9 mouse cellular contexts compared by ENCODE assay signal in genomic region chr7:31109091-31109490, GRCm38 (mm10). TPM values are rescaled to one million over a fixed set of nuclear protein-coding genes. Genes with fewer than 3 reads are reported as not detected.
DNase-seq lines count a peak whose midpoint lies in the region; ATAC-seq and TF ChIP-seq lines count a peak whose summit lies in the region.
"Had no signal": no experiment of that assay in that cellular context is flagged by ENCODE, and none has a peak within 500 bp of the region (broad histone marks: within the 10 kb centered on the region; RNA-seq: fewer than 3 reads in every experiment).

No protein-coding gene starts in this region.

- peaks cover 36% of the 10 kb centered on the region for H3K4me1 ChIP-seq in liver, adult 2 months (ENCODE audit: control insufficient read depth, insufficient read depth, low read length)
- H3K4me1 ChIP-seq in liver, embryonic 11.5 days (replicated peaks; ENCODE audit: control insufficient read depth, insufficient read depth, low read length): peaks cover 24% of the 10 kb centered on the region

- no peak for TF ChIP-seq CTCF in liver, adult 2 months (IDR thresholded peaks at IDR 0.05; ENCODE audit: low read depth, low read length)

- H3K4me2 ChIP-seq in liver, embryonic 11.5 days: no peak overlapping the region

- WGBS in liver, adult 2 months: 32% methylated on average over 7 of the region's 7 CpGs
- 50% methylated on average over 6 of the region's 7 CpGs for WGBS in liver, embryonic 11.5 days

- H3K9me3 ChIP-seq in liver, embryonic 11.5 days (ENCODE audit: control insufficient read depth, low read length): no peaks in the 10 kb centered on the region

- peaks cover 13% of the 10 kb centered on the region for H3K79me2 ChIP-seq in liver, adult 2 months (ENCODE audit: control insufficient read depth, insufficient read depth, low read length)

- TF ChIP-seq POLR2A in liver, adult 2 months (IDR thresholded peaks at IDR 0.05; ENCODE audit: extremely low read depth, insufficient read depth, low read length): no peak

- no peak overlapping the region for H3K4me3 ChIP-seq in liver, adult 2 months (ENCODE audit: insufficient read depth, low read depth, low read length)
- no peak overlapping the region for H3K4me3 ChIP-seq in liver, embryonic 11.5 days (ENCODE audit: low read depth, low read length)

- H3K36me3 ChIP-seq in liver, adult 2 months (ENCODE audit: control insufficient read depth, insufficient read depth, low read length): peaks cover 24% of the 10 kb centered on the region
- H3K36me3 ChIP-seq in liver, embryonic 11.5 days (ENCODE audit: control insufficient read depth, insufficient read depth, low read length): no peaks in the 10 kb centered on the region; the same call in 1 of the 2 replicates

- ATAC-seq in liver, embryonic 11.5 days (replicated peaks; ENCODE audit: low FRiP score): no peak
- peak; percentile 16; the same call in 1 of the 2 replicates for ATAC-seq in megakaryocyte progenitor cell, adult 5-6 weeks (replicated peaks; ENCODE audit: poor library complexity)

- no peaks in the 10 kb centered on the region for H3K27me3 ChIP-seq in liver, adult 2 months (ENCODE audit: control insufficient read depth, insufficient read depth, low read length)
- no peaks in the 10 kb centered on the region for H3K27me3 ChIP-seq in liver, embryonic 11.5 days (replicated peaks; ENCODE audit: control insufficient read depth, insufficient read depth, low read length)

- peak; percentile 74 for DNase-seq in adrenal gland, postnatal 10 days
- no peak for DNase-seq in adrenal gland, adult 18-20 months (ENCODE audit: low spot score in 2 of 2)
- peak; percentile 81 for DNase-seq in liver, adult 2 months (ENCODE audit: extremely low read depth, low read depth, low spot score)
- no peak for DNase-seq in liver, embryonic 11.5 days (ENCODE audit: low spot score)
- DNase-seq in kidney, adult 8-10 months: peak; percentile 77 to 81
- no peak for DNase-seq in thymus, postnatal 36 days
- no peak for DNase-seq in layer of hippocampus, postnatal 36 days
- DNase-seq: thymus, adult 2 months had no signal

- peak overlapping the region; percentile 84 for H3K27ac ChIP-seq in liver, adult 2 months (replicated peaks; ENCODE audit: insufficient read depth, low read depth, low read length)
- no peak overlapping the region for H3K27ac ChIP-seq in liver, embryonic 11.5 days (ENCODE audit: low read depth, low read length)

- H3K9ac ChIP-seq in liver, adult 2 months (ENCODE audit: low read depth, low read length): peak overlapping the region; percentile 13
- H3K9ac ChIP-seq in liver, embryonic 11.5 days (ENCODE audit: low read depth, low read length): no peak overlapping the region

RNA-seq across cellular contexts. Expression of gene Hpn, which starts 6.0 kb away (rescaled TPM):
- total RNA-seq in adrenal gland, postnatal 10 days (2021): 10 to 100 TPM; 25.1 to 65.2 TPM
- 1 to 10 TPM; 1.2 to 1.4 TPM for total RNA-seq in adrenal gland, adult 18-20 months (2021)
- 282 and 327 TPM in 2 replicates for total RNA-seq in liver, adult 2 months (2014; rRNA removed)
- polyA plus RNA-seq in liver, adult 2 months (2012; rRNA removed): 883 and 920 TPM in 2 replicates
- polyA plus RNA-seq in liver, embryonic 11.5 days (2014; fragmentation: Nextera tagmentation; extraction: Ambion mirVana): 36.6 and 38.3 TPM in 2 replicates
- 6.9 and 8.7 TPM in 2 replicates for total RNA-seq in megakaryocyte progenitor cell, adult 5-6 weeks (2015)
- 1.1 and 4.9 TPM in 2 replicates for total RNA-seq in megakaryocyte progenitor cell, adult 5-6 weeks (2017)
- total RNA-seq in layer of hippocampus, postnatal 36 days (2021): 1 to 10 TPM; 4.6 to 6.8 TPM

RNA-seq across cellular contexts. Expression of gene Scn1b, which starts 17.7 kb away (rescaled TPM):
- total RNA-seq in adrenal gland, postnatal 10 days (2021): 10 to 100 TPM; 15.7 to 39.2 TPM
- 10 to 100 TPM; 13.5 to 24.9 TPM for total RNA-seq in adrenal gland, adult 18-20 months (2021)
- 2.4 and 3.5 TPM in 2 replicates for total RNA-seq in liver, adult 2 months (2014; rRNA removed)
- polyA plus RNA-seq in liver, adult 2 months (2012; rRNA removed): 4.4 and 7.1 TPM in 2 replicates
- polyA plus RNA-seq in liver, embryonic 11.5 days (2014; fragmentation: Nextera tagmentation; extraction: Ambion mirVana): 0.57 and 1.0 TPM in 2 replicates
- not detected in 2 replicates for total RNA-seq in megakaryocyte progenitor cell, adult 5-6 weeks (2015)
- total RNA-seq in megakaryocyte progenitor cell, adult 5-6 weeks (2017): 0.17 and 0.37 TPM in 2 replicates
- 100 to 1,000 TPM; 548 to 620 TPM for total RNA-seq in layer of hippocampus, postnatal 36 days (2021)

RNA-seq across cellular contexts. Expression of gene Fxyd3, which starts 32.6 kb away (rescaled TPM):
- total RNA-seq in adrenal gland, postnatal 10 days (2021): 1 to 10 TPM; 4.0 to 5.6 TPM
- 1 to 10 TPM; 1.4 to 4.4 TPM for total RNA-seq in adrenal gland, adult 18-20 months (2021)
- total RNA-seq in liver, adult 2 months (2014; rRNA removed): 0.27 and 0.46 TPM in 2 replicates
- 0.50 and 0.83 TPM in 2 replicates for polyA plus RNA-seq in liver, adult 2 months (2012; rRNA removed)
- polyA plus RNA-seq in liver, embryonic 11.5 days (2014; fragmentation: Nextera tagmentation; extraction: Ambion mirVana): 1.2 and 1.7 TPM in 2 replicates
- total RNA-seq in megakaryocyte progenitor cell, adult 5-6 weeks (2015): not detected in 2 replicates
- total RNA-seq in megakaryocyte progenitor cell, adult 5-6 weeks (2017): not detected in 2 replicates
- not detected for total RNA-seq in layer of hippocampus, postnatal 36 days (2021)

RNA-seq across cellular contexts. Expression of gene Gramd1a, which starts 46.6 kb away (rescaled TPM):
- total RNA-seq in adrenal gland, postnatal 10 days (2021): 10 to 100 TPM; 39.4 to 60.0 TPM
- 10 to 100 TPM; 41.9 to 51.7 TPM for total RNA-seq in adrenal gland, adult 18-20 months (2021)
- 5.1 and 6.6 TPM in 2 replicates for total RNA-seq in liver, adult 2 months (2014; rRNA removed)
- polyA plus RNA-seq in liver, adult 2 months (2012; rRNA removed): 17.0 and 33.0 TPM in 2 replicates
- polyA plus RNA-seq in liver, embryonic 11.5 days (2014; fragmentation: Nextera tagmentation; extraction: Ambion mirVana): 40.9 and 47.6 TPM in 2 replicates
- total RNA-seq in megakaryocyte progenitor cell, adult 5-6 weeks (2015): 67.1 and 71.7 TPM in 2 replicates
- total RNA-seq in megakaryocyte progenitor cell, adult 5-6 weeks (2017): 24.6 and 28.8 TPM in 2 replicates
- total RNA-seq in layer of hippocampus, postnatal 36 days (2021): 100 to 1,000 TPM; 111 to 118 TPM

RNA-seq across cellular contexts. Expression of gene Lgi4, which starts 49.9 kb away (rescaled TPM):
- 1 to 10 TPM; 6.1 to 7.0 TPM for total RNA-seq in adrenal gland, postnatal 10 days (2021)
- 1 to 10 TPM; 3.0 to 8.1 TPM for total RNA-seq in adrenal gland, adult 18-20 months (2021)
- 0.07 and 0.18 TPM in 2 replicates for total RNA-seq in liver, adult 2 months (2014; rRNA removed)
- polyA plus RNA-seq in liver, adult 2 months (2012; rRNA removed): 0.04 and 0.09 TPM in 2 replicates
- 0.30 and 0.45 TPM in 2 replicates for polyA plus RNA-seq in liver, embryonic 11.5 days (2014; fragmentation: Nextera tagmentation; extraction: Ambion mirVana)
- 0.57 TPM in 1 of 2 replicates, not detected in the other for total RNA-seq in megakaryocyte progenitor cell, adult 5-6 weeks (2015)
- 0.10 TPM in 1 of 2 replicates, not detected in the other for total RNA-seq in megakaryocyte progenitor cell, adult 5-6 weeks (2017)
- total RNA-seq in layer of hippocampus, postnatal 36 days (2021): 10 to 100 TPM; 32.5 to 36.7 TPM

Comparison
In these comparisons a context has a peak if more than half of its experiments do, and no peak if none do; other contexts are left out.
1. DNase-seq: peak in adrenal gland, postnatal 10 days (single experiment), liver, adult 2 months (single experiment) and kidney, adult 8-10 months (2 of 2); none in adrenal gland, adult 18-20 months (0 of 2), liver, embryonic 11.5 days (single experiment), thymus, postnatal 36 days (0 of 2) and layer of hippocampus, postnatal 36 days (0 of 2).
2. RNA of gene Scn1b, which starts 17.7 kb away (total RNA-seq): 548 to 620 TPM in layer of hippocampus, postnatal 36 days; 15.7 to 39.2 TPM in adrenal gland, postnatal 10 days, 13.5 to 24.9 TPM in adrenal gland, adult 18-20 months, 2.4 to 3.5 TPM in liver, adult 2 months and 0.17 to 0.37 TPM in megakaryocyte progenitor cell, adult 5-6 weeks; every median in the first group is over 10 times any median in the second.